Mouse (Mus musculus) layer of hippocampus, postnatal 25 days (tissue): ENCODE measurements around the gene Mapk10. TPM values are rescaled to one million over a fixed set of nuclear protein-coding genes. Genes with fewer than 3 reads are reported as not detected.

ENCODE experiments used
- DNase-seq, 2 experiments: peaks; one replicate each; pipeline ENCODE4 v3.0.0; 2022; ENCODE audit warnings: mixed read lengths in 2 of 2, low spot score in 1 of 2; ENCODE audit errors: extremely low spot score in 1 of 2
- total RNA-seq, 2 experiments: library from RNA; stranded (reverse); gene quantifications; 2 replicates each; pipeline ENCODE4 v1.2.3; 2021

Gene Mapk10
- total RNA-seq, 2 experiments from 2014 or later = 423 to 463 TPM

DNA sequence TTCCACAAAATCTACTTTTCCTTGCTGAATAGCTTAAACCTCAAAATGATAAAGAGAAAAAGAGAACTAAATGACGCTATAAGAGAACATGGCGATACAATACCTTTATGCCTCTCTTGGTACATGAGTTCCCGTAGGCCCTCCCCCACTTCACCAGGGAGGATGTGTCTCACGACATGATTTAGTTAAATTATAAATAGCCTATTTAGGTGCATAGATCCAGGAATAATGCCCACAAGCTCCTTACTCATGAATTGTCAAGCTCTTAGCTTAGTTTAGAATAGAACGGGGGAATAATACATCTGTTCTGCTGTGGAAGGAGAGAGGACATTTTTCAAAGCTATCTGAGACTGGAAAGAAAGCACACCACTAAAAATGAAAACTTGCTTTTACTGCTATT lies 43.8 kb downstream of the Mapk10 start:
- DNase-seq = no peak

DNA sequence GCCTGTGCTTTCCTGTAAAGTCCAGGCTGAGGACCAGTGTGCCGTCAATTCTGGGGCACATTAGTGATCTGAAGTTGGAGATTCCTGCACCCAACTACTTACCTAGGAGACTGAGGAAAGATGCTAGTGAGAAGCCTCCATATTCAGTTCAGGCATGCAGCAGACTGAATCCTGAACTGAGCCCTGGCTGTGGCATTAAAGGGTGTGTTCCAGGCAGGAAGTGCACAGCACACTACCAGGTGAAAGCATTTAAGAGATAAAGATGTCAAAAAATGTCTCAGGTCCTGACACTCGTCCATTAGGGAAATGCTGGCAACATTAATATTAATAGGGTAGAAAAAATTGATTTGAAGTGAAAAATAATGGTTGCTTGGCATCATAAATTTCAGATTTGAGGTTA lies 44.4 kb downstream of the Mapk10 start:
- no peak for DNase-seq

DNA sequence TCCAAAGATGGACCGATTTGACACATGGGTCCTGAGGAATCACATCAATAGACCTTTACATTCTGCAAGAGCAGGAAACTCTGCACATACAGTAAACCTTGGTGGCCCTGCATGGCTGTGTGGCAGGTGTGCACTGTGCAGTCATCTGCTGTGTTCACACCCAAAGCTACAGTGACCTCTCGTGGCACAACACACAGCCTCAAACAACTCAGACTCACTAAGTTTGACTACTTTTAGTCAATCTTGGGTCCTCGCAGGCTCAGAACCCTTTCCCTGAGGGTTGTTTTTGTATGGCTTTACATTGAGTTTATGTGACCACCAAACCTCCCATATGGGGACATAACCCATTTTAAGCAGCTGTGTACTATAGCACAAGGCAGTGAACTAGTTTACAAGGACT lies 47.1 kb downstream of the Mapk10 start:
- DNase-seq = no peak

DNA sequence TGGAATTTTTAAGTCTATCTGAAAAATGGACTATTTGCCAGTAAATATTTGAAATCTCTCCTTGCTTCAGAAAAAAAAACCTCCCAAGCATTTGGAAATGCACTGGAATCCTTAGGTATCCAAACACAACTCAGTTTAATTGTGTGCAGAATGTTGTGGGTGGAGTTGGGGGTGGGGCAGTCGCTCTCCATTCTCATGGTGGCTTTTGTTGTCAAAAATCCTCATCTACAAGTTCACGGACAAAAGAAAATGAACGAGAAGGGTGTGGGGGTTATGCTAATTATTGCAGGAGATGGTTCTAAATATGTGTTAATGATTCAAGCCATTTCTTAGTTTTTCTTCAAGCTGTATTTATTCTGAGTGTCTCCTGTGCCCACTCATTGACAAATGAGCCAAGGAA lies 49.6 kb downstream of the Mapk10 start:
- DNase-seq = no peak

DNA sequence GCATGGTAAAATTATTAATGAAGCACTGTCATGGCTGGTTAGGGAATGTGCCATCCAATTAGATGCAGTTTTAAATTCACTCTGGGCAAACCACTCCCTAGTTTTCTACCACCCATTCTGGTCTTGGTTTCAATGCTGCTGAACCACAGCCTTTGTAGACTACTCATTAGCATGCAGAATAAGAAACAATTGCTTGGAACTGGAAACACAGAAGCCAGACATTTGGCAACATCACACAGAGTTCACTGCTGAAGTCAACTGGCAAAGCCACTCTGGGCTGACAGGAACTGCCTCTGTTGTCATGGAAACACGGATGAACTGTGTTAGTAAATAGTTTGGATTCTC lies 50.0 kb downstream of the Mapk10 start:
- no peak for DNase-seq

DNA sequence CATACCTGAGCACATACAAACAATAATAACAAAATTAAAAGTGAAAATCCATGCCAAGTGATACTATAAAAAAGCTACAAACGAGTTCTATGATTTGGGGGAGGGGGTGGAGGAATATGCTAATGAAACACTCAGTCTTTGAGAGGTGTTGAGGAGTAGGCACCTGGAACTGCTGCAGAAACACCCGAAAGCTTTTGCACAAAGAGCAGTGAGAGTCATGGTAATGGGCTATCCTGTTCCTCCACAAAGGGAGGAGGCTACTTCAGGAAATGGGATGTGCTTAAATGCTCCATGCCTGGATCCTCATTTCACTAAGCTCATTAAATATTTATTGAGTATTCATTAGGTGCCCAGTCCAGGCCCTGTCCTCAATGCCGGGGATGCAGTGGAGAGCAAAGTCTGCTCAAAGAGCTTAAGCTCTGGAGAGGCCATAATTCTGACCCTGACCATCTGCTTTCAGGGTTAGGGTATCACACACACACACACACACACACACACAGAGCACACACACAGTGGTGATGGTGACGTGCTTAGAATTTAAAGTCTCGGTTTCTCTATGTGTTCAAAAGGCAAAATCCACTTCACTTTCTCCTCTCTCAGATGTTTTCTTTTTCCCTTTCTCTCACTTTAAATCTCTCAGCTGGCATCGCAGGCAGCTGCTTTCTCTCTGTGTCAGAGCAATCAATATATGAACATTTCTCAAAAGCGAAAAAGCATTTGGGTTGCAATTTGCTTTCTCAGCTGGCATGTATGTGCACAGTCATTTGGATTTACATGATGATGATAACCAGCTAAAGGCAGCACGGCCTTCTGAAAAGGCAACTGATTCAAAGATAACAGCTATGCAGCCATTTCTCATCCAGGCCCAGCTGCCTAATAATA lies 50.6 kb downstream of the Mapk10 start:
- no peak for DNase-seq

DNA sequence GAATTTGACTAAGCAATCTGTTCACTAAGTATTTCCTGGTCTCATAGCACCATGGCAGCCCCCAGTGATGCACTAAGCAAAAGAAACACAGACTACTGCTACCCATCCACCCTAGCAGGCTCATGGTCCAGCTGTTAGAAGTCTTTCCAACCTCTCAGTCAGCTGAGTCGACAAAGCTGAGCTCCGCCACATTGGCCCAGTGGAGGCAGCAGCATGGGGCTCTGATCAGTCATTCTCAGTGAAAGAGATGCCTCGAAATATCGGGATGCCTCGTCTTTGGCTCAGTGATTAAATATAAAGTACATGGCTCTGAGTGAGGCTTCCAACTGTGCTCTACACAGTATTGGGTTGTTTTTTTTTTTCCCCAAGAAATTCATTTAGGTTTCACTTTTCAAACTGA lies 70.2 kb downstream of the Mapk10 start:
- DNase-seq = no peak

DNA sequence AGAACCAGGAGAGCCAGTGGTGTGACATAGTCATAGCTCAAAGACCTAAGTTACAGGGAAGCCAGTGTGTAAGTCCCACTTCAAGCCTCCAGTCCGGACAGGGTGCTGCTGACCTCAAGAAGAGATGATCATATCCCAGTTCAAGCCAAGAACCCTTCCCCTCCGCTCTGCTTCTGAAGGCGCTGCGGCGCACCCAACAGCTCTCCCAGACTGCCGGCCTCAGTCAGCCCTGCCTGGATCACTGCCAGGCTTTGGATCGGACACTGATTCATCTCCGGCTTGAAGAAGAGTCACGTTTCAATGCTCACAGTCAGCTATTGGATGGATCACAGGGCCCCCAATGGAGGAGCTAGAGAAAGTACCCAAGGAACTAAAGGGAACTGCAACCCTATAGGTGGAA lies 76.3 kb downstream of the Mapk10 start:
- peak in 1 of 2 experiments; percentile 23 for DNase-seq

DNA sequence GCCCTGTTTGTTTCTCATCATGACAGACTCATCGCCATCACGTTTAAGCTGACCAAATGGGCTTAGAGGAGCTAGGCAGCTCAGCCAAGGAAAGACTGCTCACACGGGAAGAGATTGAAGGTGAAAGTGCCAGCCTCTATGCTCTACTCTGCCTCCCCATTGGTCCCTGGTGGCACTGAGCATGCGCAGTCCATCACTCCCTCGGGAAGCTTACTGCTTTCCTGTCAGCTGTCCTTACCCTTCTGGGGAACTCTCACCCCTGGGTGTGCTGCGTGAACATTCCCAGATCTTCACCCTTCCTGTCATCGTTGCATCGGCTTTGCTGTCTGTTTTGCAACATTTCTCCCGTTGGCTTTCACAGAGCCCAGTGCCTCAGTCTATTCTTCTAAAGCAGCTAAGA lies 77.5 kb downstream of the Mapk10 start:
- no peak for DNase-seq

DNA sequence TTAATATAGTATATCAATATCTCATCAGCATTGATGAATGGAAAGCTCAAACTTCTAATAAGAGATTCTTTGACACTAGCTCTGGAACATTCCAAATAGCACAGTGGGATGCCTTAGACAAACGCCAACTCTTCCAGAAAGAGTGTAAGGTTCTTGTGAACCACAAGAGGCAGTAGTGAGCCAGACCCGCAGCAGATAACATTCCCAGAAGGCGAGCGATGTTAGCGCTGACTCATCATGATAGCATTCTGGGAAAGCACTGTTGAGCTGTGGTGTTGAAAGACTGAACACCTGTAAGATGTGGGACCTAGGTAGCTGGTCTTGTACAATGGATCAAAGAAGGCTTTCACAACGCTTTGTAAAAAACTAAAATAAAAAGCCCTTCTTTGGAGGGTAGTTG lies 78.3 kb downstream of the Mapk10 start:
- no peak for DNase-seq

DNA sequence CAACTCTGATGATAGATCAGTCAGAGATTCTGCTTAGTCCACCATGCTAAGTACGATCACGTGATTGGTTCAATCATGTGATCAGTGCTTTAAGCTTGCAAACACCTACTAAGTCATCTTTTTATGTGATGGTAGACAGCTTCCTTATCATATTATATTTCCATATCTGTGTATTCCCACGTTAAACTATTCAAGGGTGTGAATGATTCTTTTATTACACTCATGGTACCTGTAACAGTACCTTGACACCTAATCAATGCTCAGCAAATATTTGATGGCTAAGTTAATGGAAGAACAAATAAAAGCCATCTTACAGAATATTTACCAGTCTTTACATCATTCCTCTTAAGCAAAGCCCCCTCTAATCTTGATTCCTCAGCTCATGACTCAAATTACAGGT lies 91.5 kb downstream of the Mapk10 start:
- no peak for DNase-seq

DNA sequence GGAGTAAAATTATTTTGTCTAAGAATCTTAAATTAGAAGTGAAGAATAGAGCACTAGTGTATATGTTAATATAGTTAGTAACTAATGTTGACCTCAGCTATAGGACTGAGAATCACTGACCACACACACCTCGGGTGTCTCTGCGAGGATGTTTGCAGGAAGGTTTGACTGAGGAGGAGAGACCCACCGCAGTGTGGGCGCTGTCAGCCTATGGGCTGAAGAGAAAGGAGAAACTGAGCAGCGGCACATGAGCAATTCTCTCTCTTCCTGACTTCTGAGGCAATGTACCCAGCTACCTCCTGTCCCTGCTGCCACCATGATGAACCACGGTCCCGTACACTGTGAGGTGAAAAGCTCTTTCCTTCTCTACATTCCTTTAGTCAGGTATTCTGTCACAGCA lies 95.6 kb downstream of the Mapk10 start:
- DNase-seq = no peak

DNA sequence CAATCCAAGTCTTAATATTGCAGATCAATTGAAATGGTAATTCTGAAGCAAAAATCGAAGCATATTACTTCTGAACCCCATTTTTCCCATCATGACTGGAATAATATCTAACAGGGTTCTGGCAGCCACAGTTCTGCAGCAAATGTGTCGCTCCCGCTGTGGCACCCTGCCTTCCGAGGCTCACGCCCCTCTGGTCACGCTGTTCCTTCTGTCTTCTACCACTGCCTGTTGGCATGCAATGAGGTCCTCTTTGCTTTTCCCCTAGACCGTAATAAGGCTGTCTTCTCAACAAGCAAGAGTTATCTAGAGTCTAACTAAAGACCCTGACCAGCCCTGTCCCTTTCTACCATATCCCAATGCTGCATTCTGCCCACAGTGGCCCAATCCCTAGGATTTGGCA lies 98.7 kb downstream of the Mapk10 start:
- DNase-seq = no peak

DNA sequence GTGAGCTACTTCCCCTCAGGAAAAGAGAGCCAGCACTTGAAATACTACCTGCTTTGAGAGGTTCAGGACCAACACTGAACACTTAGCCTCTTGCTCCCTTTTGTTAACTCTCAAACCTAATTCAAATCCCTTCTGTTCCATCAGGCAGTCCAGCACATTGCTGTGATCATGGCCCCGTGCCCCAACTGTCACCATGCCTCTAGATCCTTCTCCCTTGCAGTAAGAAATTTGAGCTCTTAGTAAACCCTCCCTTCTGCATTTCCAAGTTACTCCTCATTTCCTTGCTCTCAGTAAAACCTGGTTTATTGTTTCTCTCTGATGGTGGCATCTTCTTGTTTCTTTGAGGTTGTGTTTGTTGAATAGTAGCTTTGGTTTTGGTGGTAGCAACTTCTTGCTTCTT lies 101.7 kb downstream of the Mapk10 start:
- no peak for DNase-seq

DNA sequence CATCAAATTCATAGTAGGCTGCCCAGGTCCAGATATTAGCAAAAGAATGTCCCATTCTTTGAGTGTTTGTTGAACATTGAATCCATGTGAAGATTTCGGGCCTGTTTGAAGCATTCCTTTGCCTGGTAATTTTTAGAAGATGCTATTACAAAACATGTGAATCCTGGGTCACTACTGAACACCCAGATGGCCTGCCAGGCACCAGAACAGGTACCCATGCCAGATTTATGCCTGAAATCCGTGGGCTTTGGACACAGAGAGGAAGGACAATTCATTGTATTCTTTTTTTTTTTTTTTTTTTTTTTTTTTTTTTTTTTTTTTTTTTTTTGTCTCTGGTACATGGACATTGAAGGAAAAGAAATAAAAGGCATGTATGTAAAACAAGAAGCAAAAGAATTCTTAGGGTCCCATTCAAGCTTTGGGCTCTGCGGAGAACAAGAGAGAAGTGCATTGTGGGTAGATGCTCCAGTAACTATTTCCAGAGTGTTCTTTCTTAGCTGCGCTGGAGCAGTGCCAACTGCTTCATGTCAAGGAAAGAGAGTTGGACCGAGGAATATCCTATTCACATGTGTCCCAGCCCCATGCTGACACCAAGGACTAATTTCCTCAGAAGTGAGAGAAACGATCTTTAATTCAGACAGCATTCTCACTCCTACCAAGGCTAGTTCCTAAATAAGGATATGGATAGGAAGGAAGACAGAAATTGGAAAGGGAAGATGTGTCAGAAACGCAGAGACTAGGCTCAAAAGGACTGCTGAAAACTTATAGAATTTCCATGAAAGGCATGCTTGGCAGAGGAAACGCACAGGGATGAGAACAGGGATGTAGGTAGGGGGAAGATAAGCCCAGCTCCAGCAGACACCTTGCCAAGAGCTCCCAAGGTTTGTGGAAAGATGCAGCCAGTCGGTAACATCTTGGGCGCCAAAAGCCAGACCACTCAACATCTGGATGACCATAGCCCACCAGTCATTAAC lies 105.4 kb downstream of the Mapk10 start:
- DNase-seq = no peak

DNA sequence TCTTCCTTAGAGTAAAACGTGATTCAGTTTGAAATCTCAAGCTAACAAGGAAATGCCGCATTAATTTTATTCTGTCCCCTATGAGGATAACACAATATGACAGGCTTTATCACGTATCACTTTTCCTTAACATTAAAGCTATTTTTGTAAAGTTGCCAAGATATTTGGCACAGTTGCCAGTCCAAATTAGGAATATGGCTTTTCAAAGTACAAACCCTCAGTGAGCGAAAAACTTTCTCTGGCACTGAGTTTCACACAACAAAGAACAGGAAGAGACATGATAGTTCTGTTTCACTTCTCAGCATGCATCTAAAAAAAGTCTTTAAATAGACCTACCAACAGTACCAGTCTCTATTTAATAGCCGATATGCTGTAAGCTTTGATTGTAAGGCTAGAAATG lies 107.1 kb downstream of the Mapk10 start:
- no peak for DNase-seq

DNA sequence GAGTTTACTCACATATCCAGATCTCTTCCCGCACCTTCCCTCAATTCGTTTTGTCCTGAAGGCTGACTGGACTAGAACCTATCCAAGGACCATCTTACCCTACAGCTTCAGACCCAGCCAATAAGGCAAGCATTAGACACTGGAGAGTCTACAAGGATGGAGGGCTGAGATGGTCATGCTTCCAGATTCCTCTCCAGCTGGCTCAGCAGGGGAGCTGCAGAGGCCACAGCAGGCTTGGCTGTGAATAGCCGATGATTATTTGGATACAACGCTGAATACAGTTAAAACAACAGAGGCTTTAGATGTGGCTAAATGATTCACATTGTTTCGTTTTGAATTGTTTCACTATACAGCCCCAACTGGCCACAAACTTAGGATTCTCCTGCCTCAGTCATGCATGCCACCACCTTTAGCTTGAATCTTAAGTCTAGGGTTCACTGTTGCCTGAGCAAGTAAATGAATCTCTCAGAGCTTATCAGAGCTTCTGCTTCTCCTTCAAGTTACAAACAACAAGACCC lies 108.2 kb downstream of the Mapk10 start:
- DNase-seq = no peak

DNA sequence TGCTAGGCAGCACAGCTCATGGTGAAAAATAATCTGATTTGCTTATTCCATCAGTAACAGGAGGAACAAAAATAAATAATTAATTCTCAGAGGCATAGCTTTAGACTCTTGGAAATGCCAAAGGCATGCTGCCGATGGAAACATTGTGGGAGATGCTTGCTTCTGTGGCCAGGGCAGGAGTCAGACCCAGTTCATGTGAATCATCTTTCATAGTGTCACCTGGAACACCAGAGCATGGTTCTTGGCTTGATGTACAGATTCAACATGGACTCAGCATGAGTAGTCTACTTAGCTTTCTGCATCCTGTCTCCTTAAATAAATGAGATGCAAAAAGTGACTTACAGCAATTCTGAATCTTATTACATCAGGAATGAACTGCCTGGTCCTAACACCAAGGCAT lies 109.0 kb downstream of the Mapk10 start:
- DNase-seq = no peak

DNA sequence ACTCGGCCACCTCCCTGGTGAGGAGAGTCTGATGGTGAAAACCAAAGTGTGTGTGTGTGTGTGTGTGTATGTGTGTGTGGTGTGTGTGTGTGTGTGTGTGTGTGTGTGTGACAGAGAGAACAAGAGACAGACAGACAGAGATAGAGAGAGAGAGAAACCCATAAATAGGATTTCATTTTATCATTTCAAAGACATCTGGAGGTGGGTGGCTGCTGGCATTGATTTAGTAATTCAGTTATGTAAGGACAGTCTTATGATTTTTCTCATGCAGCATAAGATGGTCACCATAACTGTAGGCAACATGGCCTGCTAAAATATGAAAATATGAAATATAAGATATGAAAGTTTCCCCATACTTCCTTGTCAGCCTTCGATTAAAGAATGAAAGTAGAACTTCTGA lies 117.0 kb downstream of the Mapk10 start:
- peak in 1 of 2 experiments; percentile 33 for DNase-seq

DNA sequence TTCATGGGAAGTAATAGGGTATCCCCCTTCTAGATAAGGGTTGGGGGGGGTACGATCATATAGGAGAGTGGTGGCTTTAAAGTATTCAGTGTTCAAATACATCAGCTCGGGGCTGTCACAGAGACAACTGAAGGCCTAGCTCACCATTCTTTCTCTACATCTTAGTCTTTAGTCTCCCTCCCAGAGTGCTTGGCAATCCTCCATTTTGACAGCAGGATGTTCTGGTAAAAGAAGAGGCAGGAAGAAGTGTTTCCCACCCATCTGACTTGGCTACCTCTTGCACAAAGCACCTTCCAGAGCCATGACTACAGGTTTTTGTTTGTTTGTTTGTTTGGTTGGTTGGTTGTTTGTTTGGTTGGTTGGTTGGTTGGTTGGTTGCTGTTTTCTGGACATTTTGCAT lies 125.3 kb downstream of the Mapk10 start:
- DNase-seq = no peak

DNA sequence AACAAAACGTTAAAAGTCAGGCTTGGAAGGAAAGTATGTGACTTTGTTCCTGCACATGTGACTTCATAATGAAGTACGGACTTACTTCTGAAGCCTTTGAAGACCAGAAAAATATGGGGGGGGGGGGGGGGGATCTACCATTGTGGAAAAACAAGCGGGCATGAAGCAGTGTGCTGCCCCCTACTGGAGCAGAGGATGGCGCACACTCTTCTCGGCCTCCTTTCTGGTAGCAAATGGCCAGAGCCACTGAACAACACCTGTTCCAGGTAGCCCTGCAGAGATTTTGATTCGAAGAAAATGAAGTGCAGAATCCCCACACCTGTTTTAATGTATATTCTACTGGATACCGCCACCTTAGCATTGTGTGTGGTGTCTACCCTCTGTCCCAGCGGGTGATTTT lies 135.7 kb downstream of the Mapk10 start:
- DNase-seq = no peak
